Mouse (Mus musculus): ENCODE data around the gene Elmo1.

Gene Elmo1

GRCm38 (mm10) chr13:20094916-20095700 is 4.7 kb downstream of the Elmo1 start:
- no peak for DNase-seq (ENCODE audit: low read depth, low spot score)

- no peak for DNase-seq (ENCODE audit: low read depth, low spot score)
These were observed 6.7 kb downstream of the Elmo1 start for GRCm38 (mm10) chr13:20097006-20097617.

GRCm38 (mm10) chr13:20097934-20098593 is 7.7 kb downstream of the Elmo1 start:
- no peak for DNase-seq (ENCODE audit: low read depth, low spot score)

GRCm38 (mm10) chr13:20098594-20098965 is 8.2 kb downstream of the Elmo1 start:
- DNase-seq (ENCODE audit: low read depth, low spot score), result no peak

GRCm38 (mm10) chr13:20099546-20099945 is 9.2 kb downstream of the Elmo1 start:
- DNase-seq (ENCODE audit: low read depth, low spot score), result peak; percentile 28

GRCm38 (mm10) chr13:20100357-20100756 is 10.0 kb downstream of the Elmo1 start:
- DNase-seq (ENCODE audit: low read depth, low spot score), result no peak

- no peak for DNase-seq (ENCODE audit: low read depth, low spot score)
These were observed 11.3 kb downstream of the Elmo1 start for GRCm38 (mm10) chr13:20101691-20102090.

- DNase-seq (ENCODE audit: low read depth, low spot score), result no peak
These were observed 14.4 kb downstream of the Elmo1 start for GRCm38 (mm10) chr13:20104791-20105190.

- DNase-seq (ENCODE audit: low read depth, low spot score), result no peak
These were observed 15.6 kb downstream of the Elmo1 start for GRCm38 (mm10) chr13:20105996-20106395.

GRCm38 (mm10) chr13:20107953-20108498 is 17.6 kb downstream of the Elmo1 start:
- no peak for DNase-seq (ENCODE audit: low read depth, low spot score)

- no peak for DNase-seq (ENCODE audit: low read depth, low spot score)
These were observed 18.6 kb downstream of the Elmo1 start for GRCm38 (mm10) chr13:20108956-20109355.

- DNase-seq (ENCODE audit: low read depth, low spot score), result no peak
These were observed 19.1 kb downstream of the Elmo1 start for GRCm38 (mm10) chr13:20109446-20109845.

GRCm38 (mm10) chr13:20109987-20110680 is 19.7 kb downstream of the Elmo1 start:
- DNase-seq (ENCODE audit: low read depth, low spot score), result no peak

- no peak for DNase-seq (ENCODE audit: low read depth, low spot score)
These were observed 20.9 kb downstream of the Elmo1 start for GRCm38 (mm10) chr13:20111256-20111800.

GRCm38 (mm10) chr13:20115131-20115907 is 24.9 kb downstream of the Elmo1 start:
- DNase-seq (ENCODE audit: low read depth, low spot score), result peak; percentile 39

- no peak for DNase-seq (ENCODE audit: low read depth, low spot score)
These were observed 25.6 kb downstream of the Elmo1 start for GRCm38 (mm10) chr13:20116019-20116418.

GRCm38 (mm10) chr13:20116868-20117510 is 26.6 kb downstream of the Elmo1 start:
- DNase-seq (ENCODE audit: low read depth, low spot score), result no peak

- DNase-seq (ENCODE audit: low read depth, low spot score), result no peak
These were observed 27.3 kb downstream of the Elmo1 start for GRCm38 (mm10) chr13:20117691-20118090.

- DNase-seq (ENCODE audit: low read depth, low spot score), result no peak
These were observed 28.5 kb downstream of the Elmo1 start for GRCm38 (mm10) chr13:20118909-20119308.

GRCm38 (mm10) chr13:20120723-20121122 is 30.3 kb downstream of the Elmo1 start:
- no peak for DNase-seq (ENCODE audit: low read depth, low spot score)
